Mouse (Mus musculus) activated CD4-positive, CD25-positive, alpha-beta regulatory T cell, adult 9 weeks (primary cell): Measurements from ENCODE around the gene Cdc42bpg. TPM values are rescaled to one million over a fixed set of nuclear protein-coding genes. Genes with fewer than 3 reads are reported as not detected.

ENCODE experiments used
- polyA plus RNA-seq: library from polyadenylated mRNA; unstranded; fragments of 100-300 nt; shearing (Covaris generic); gene quantifications from one replicate; pipeline ENCODE4 v1.2.1, GENCODE M21; 2017

The Cdc42bpg gene
- 0.18 TPM for polyA plus RNA-seq

DNA sequence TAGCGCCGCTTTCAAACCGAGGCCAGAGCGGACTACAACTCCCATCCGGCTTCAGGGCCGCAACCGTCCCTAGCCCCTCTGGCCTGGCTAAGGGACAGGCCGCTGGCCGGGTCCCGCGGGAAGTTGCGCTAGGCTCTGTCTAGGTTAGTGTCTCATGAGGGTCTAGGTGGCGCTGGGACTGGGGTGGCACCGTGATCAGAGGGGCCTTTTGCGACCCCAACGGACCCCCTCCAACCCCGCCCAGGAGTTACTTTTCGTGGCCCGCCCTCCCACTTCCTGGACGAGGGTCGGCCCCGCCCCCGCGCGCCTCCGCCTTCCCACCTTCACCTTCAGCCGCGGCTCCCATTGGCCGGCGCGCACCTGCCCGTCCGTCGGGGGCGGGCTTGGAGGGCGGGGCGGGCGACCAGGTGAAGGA, at the start of gene Cdc42bpg:
Cdc42bpg (plus strand) TSS at position 320 of the 415 bp plus-strand sequence.

DNA sequence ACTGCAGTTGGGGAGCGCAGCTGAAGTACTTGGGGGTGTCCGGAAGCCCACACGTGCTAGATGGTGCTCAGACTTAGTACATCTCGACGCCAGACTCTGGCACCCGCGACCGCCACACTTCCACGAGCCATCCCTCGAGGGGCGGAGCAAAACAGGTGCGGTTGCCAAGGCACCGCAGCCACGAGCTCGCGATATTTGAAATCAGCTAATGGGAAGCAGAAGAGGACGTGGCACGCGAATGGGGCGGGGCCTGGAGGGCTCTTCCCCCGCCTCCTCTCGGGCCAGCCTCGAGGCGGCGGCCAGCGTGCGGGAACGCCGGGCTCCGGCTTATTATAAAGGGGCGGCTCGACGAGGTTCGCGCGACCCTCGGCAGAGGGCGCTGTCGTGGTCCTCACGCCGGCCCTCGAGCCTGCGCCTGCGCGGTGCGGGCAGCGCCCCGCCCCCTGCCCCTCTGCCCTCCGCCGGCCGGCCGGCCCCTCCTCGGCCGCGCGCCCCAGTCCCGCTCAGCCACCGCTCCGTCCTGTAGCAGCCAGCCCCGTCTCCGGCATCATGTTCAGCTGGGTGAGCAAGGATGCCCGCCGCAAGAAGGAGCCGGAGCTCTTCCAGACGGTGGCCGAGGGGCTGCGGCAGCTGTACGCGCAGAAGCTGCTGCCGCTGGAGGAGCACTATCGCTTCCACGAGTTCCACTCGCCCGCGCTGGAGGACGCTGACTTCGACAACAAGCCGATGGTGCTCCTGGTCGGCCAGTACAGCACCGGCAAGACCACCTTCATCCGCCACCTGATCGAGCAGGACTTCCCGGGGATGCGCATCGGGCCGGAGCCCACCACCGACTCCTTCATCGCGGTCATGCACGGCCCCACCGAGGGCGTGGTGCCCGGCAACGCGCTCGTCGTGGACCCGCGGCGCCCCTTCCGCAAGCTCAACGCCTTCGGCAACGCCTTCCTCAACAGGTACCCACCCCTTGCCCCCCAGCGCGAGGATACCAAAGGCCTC, 29.5 kb upstream of the Cdc42bpg start, which contains the start of gene Ehd1:
Ehd1 (plus strand) TSS at position 300 of the 996 bp plus-strand sequence.

DNA sequence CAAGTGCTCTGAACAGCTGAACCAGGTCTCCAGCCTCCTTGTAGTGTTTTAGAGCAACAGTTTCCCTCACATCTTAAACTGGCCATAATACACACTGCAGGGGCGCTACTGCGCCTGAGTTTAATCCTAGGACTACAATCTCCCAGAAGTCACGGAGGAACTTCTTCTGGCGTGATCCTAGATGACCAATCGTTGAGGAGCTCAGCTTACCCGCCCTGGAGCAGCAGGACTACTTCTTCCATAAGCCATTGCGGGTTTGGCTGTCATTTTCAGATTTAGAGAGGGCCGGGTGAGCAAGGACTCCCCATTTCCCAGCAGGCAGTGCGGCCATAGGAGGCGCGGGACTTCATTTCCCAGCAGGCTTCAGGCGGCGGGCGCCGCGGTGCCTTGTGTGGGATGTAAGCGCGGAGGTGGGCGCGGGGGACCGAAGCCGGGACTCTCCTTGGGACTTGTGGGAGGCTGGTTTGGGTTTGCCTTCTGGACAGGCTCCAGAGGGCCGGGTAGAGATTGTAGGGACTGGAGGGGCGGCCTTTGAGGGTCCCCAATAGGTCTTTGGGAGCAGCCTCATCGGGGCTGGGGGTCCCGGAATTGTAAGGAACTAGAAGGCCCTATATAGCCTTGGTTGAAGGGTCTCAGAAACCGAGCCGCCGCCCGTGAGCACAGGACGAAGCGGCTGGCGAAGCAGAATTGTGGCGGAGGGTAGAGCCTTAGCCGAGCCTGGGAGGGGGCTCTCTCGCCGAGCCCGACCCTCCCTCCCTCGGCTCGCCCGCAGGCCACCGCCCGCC, 28.6 kb downstream of the Cdc42bpg start, which contains the start of gene Men1:
Men1 (plus strand) TSS at position 307 of the 785 bp plus-strand sequence.

DNA sequence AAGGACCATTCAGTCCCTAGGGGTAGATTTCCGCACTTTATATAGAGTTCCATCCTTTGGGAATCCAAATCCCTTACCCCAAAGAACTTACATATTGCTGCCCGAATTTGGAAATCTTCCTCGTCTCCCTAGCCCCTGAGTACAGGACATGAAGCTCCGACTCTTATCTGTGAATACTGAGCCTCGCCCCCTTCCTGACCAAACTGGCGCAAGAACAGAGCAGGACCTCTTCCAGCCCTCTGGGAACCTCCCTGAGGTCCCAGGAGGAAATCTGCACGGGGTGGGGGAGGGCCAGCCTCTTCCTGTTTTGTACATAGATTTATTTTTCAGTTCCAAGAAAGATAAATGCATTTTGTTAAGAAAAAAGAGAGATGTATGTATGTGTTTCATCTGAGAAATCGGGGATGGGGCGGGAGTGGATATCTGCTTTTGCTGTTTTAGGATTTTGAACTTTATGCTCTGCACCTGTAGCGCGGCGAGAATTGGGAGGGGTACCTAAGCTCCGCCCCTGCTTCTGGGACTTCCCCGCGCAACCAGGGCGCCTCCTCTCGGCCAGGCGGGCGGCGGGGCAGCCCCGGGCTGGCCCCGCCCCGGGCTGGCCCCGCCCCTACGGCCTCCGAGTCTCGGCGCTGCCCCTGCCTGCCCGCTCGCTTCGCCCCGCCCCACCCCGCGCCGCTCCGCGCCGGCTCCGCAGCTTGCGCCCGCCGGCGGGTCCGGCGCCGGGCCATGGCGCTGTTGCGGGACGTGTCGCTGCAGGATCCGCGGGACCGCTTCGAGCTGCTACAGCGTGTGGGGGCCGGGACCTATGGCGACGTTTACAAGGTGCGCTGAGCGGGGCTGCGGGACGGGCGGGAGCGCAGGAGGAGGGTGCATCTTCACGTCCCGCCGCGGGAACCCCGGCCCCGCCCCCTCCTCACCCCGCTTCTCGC, 34.5 kb downstream of the Cdc42bpg start, which contains the start of gene Map4k2:
Map4k2 (plus strand) TSS at position 612 of the 929 bp plus-strand sequence.

DNA sequence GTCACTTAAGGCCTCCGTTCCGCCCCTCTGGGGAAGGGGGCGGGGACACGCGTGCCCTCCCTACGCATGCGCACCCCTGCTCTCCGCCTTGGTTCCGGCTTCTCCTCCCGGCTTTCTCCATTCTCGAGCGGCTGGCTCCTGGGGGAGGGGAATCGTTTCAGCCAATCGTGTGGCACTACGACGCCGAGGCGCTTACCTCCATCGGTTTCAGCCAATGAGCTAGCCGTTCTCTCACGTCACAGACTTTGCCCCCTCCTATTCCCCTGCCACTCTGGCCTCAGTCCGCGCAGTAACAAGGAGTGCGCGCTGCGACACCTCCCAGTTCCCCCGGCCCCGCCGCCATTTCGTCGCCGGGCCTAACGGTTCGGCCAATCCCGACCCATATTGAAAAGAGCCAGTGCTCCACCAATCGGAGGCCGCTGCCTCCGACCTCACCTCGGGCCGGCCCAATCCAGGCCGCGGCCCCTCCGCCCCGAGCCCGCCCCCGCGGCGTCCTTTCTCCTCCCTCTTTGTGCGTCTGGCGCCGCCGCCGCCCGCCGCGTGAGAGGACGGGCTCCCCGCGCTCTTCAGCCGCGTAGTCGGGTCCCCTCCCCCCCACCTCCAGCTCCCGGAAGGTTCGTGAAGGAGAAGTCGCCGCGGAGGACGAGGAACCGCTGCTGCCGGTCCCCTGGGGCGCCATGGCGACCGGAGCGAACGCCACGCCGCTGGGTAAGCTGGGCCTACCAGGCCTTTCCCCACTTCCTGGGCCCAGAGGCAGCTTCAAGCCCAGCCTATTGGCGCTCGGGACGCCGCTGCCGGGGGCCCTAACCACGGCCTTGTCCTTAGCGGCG, 57.4 kb downstream of the Cdc42bpg start, which contains the start of gene Sf1:
Sf1 (plus strand) TSS at position 280 of the 830 bp plus-strand sequence.

Other genes starting within 250 kb of the Cdc42bpg start
- gene Mrpl49, start 248.7 kb upstream of the Cdc42bpg start, polyA plus RNA-seq: 45.4 TPM
- gene Fau, start 248.6 kb upstream of the Cdc42bpg start, polyA plus RNA-seq: 1,033 TPM
- 6.5 TPM for gene Znhit2, start 245.3 kb upstream of the Cdc42bpg start, polyA plus RNA-seq
- gene Tm7sf2, start 238.1 kb upstream of the Cdc42bpg start, polyA plus RNA-seq: 20.0 TPM
- 86.7 TPM for gene Vps51, start 229.2 kb upstream of the Cdc42bpg start, polyA plus RNA-seq
- not detected for gene Tmem262, start 226.4 kb upstream of the Cdc42bpg start, polyA plus RNA-seq
- 0.61 TPM for gene Gm28374, start 224.2 kb upstream of the Cdc42bpg start, polyA plus RNA-seq
- 55.0 TPM for gene Zfpl1, start 221.5 kb upstream of the Cdc42bpg start, polyA plus RNA-seq
- gene Cdca5, start 221.5 kb upstream of the Cdc42bpg start, polyA plus RNA-seq: 5.0 TPM
- gene AC131692.1, start 212.0 kb upstream of the Cdc42bpg start, polyA plus RNA-seq: not detected
- gene Naaladl1, start 200.7 kb upstream of the Cdc42bpg start, polyA plus RNA-seq: not detected
- gene Sac3d1, start 187.8 kb upstream of the Cdc42bpg start, polyA plus RNA-seq: 2.3 TPM
- gene Snx15, start 178.2 kb upstream of the Cdc42bpg start, polyA plus RNA-seq: 36.4 TPM
- gene Batf2, start 165.5 kb upstream of the Cdc42bpg start, polyA plus RNA-seq: not detected
- gene Arl2, start 164.9 kb upstream of the Cdc42bpg start, polyA plus RNA-seq: 18.3 TPM
- not detected for gene Majin, start 122.1 kb upstream of the Cdc42bpg start, polyA plus RNA-seq
- gene Gpha2, start 80.1 kb upstream of the Cdc42bpg start, polyA plus RNA-seq: not detected
- gene Ppp2r5b, start 70.6 kb upstream of the Cdc42bpg start, polyA plus RNA-seq: 10.3 TPM
- 47.3 TPM for gene Atg2a, start 64.8 kb upstream of the Cdc42bpg start, polyA plus RNA-seq
- gene Ehd1, start 29.7 kb upstream of the Cdc42bpg start, polyA plus RNA-seq: 26.2 TPM
- gene Men1, start 28.5 kb downstream of the Cdc42bpg start, polyA plus RNA-seq: 66.7 TPM
- gene Map4k2, start 34.7 kb downstream of the Cdc42bpg start, polyA plus RNA-seq: 114 TPM
- gene Sf1, start 57.2 kb downstream of the Cdc42bpg start, polyA plus RNA-seq: 239 TPM
- 4.6 TPM for gene Pygm, start 77.9 kb downstream of the Cdc42bpg start, polyA plus RNA-seq
- 115 TPM for gene Rasgrp2, start 92.9 kb downstream of the Cdc42bpg start, polyA plus RNA-seq
- gene Nrxn2, start 112.3 kb downstream of the Cdc42bpg start, polyA plus RNA-seq: not detected
- not detected for gene Slc22a12, start 236.6 kb downstream of the Cdc42bpg start, polyA plus RNA-seq